Mouse (Mus musculus): ENCODE measurements at regions not wholly inside any gene's neighbourhood (a gene's known extent, or its start where the extent isn't known, plus 50 kb on each side); places are given as distances from the start of the nearest gene placed in this dataset.

DNA sequence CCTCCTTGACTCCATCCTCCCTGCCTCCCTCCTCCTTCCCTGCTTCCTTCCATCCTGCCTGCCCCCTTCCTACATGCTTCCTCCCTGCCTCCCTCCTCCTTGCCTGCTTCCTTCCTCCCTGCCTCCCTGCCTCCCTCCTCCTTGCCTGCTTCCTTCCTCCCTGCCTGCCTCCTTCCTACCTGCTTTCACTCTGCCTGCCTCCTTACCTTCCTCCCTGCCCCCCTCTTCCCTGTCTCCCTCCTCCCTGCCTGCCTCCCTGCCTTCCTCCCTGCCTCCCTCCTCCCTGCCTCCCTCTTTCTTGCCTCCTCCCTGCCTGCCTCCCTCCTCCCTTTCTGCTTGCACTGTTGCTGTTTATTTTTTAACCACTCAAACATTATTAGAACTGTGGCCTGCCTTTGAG is 54.2 kb upstream of the Arid2 start:
- no peak for TF ChIP-seq CTCF (conservative IDR thresholded peaks at IDR 0.05; ENCODE audit: low read length)
- TF ChIP-seq POU5F1 (IDR thresholded peaks at IDR 0.05; ENCODE audit: borderline replicate concordance, low read length): no peak
